In the genomic region with DNA sequence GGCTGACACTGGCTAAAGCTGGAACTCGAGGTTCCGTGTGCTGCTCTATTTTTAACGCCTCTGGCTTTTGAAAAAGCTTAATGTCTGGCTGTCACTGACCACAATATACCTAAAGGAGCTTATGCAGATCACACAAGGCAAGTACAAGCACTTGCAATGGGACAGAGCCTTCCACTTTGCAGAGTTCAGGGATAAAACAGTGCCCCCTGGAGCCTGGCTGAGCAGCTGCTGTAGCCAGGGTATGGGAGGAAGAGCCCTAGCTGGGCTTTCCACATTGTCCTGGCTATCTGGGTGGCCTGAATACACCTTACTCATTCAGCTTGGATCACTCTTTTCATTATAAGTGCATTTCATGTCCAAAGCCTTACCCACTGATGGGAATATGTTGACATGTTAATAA, we compare ENCODE assay signal across 9 mouse cellular contexts. TPM values are rescaled to one million over a fixed set of nuclear protein-coding genes. Genes with fewer than 3 reads are reported as not detected.
DNase-seq lines count a peak whose midpoint lies in the region; ATAC-seq and TF ChIP-seq lines count a peak whose summit lies in the region.
"Had no signal": no experiment of that assay in that cellular context is flagged by ENCODE, and none has a peak within 500 bp of the region (broad histone marks: within the 10 kb centered on the region; RNA-seq: fewer than 3 reads in every experiment).

No protein-coding gene starts in this region.

- no peak overlapping the region for H3K4me3 ChIP-seq in thymus, adult 2 months (ENCODE audit: control insufficient read depth, insufficient read depth, low read length)
- no peak overlapping the region for H3K4me3 ChIP-seq in stomach, postnatal 0 days (ENCODE audit: low read depth, low read length)

- no peak for ATAC-seq in stomach, postnatal 0 days (ENCODE audit: low FRiP score, low TSS enrichment)
- ATAC-seq in inflammation-experienced regulatory T-cells, adult 6 months, result no peak

- H3K36me3 ChIP-seq in thymus, adult 2 months (ENCODE audit: control insufficient read depth, insufficient read depth, low read length), result no peaks in the 10 kb centered on the region; the same call in 1 of the 2 replicates
- peaks cover 20% of the 10 kb centered on the region for H3K36me3 ChIP-seq in stomach, postnatal 0 days (ENCODE audit: control insufficient read depth, insufficient read depth, low read length)

- 93% methylated on average over 3 of the region's 3 CpGs for WGBS in thymus, adult 2 months
- WGBS in stomach, postnatal 0 days, result 79% methylated on average over 3 of the region's 3 CpGs

- H3K9me3 ChIP-seq in stomach, postnatal 0 days (ENCODE audit: control insufficient read depth, low read length), result no peaks in the 10 kb centered on the region

- no peak for TF ChIP-seq POLR2A in thymus, adult 2 months (IDR thresholded peaks at IDR 0.05; ENCODE audit: control insufficient read depth, extremely low read depth, insufficient read depth, low read length, poor library complexity)

- DNase-seq in heart, adult 18-20 months, result peak; percentile 32 to 39
- DNase-seq in heart, postnatal 25 days (ENCODE audit: low spot score), result no peak
- peak; percentile 5 for DNase-seq in thymus, postnatal 0 days (ENCODE audit: low spot score)
- no peak for DNase-seq in thymus, adult 2 months
- peak; percentile 40 for DNase-seq in heart, postnatal 4 days
- peak; percentile 32 for DNase-seq in stomach, postnatal 0 days (ENCODE audit: low spot score)
- no peak for DNase-seq in layer of hippocampus, adult 8-10 months (ENCODE audit: low spot score in 2 of 2)
- DNase-seq: layer of hippocampus, adult 9-11 months had no signal

- no peaks in the 10 kb centered on the region for H3K27me3 ChIP-seq in thymus, adult 2 months (ENCODE audit: control insufficient read depth, insufficient read depth, low read length)
- H3K27me3 ChIP-seq in stomach, postnatal 0 days (ENCODE audit: control insufficient read depth, insufficient read depth, low read length), result no peaks in the 10 kb centered on the region

- no peak overlapping the region for H3K4me2 ChIP-seq in stomach, postnatal 0 days (replicated peaks; ENCODE audit: low read depth)

- TF ChIP-seq EP300 in stomach, postnatal 0 days (optimal IDR thresholded peaks at IDR 0.05), result no peak

- no peak overlapping the region for H3K9ac ChIP-seq in stomach, postnatal 0 days (ENCODE audit: low read length)

- intact Hi-C loops in heart, postnatal 25 days (cut with DNase I), result no loop called here

- TF ChIP-seq CTCF in thymus, adult 2 months (IDR thresholded peaks at IDR 0.05; ENCODE audit: borderline replicate concordance, control insufficient read depth, extremely low read depth, insufficient read depth, low read length, poor library complexity), result no peak
- TF ChIP-seq CTCF in stomach, postnatal 0 days (IDR thresholded peaks at IDR 0.05; ENCODE audit: low read depth), result peak; percentile 68

- H3K27ac ChIP-seq in thymus, adult 2 months (ENCODE audit: control insufficient read depth, insufficient read depth, low read length), result no peak overlapping the region
- H3K27ac ChIP-seq in stomach, postnatal 0 days (replicated peaks), result no peak overlapping the region

- no peaks in the 10 kb centered on the region for H3K4me1 ChIP-seq in thymus, adult 2 months (replicated peaks; ENCODE audit: control insufficient read depth, insufficient read depth, low read length)
- H3K4me1 ChIP-seq in stomach, postnatal 0 days (replicated peaks; ENCODE audit: control insufficient read depth, insufficient read depth), result no peaks in the 10 kb centered on the region

RNA-seq across cellular contexts. Expression of a gene that starts 8.3 kb away (rescaled TPM):
- 1 to 10 TPM; 5.5 to 7.3 TPM for total RNA-seq in heart, adult 18-20 months (2021)
- 1 to 10 TPM; 5.7 to 6.3 TPM for total RNA-seq in heart, postnatal 25 days (2021)
- 6.0 and 6.2 TPM in 2 replicates for polyA plus RNA-seq in thymus, postnatal 0 days (2015; fragmentation: Nextera tagmentation; extraction: Ambion mirVana)
- 9.3 and 10.3 TPM in 2 replicates for polyA plus RNA-seq in thymus, adult 2 months (2012; rRNA removed)
- 10 to 100 TPM; 13.3 to 14.5 TPM for total RNA-seq in heart, postnatal 4 days (2021)
- polyA plus RNA-seq in stomach, postnatal 0 days (2015; fragmentation: Nextera tagmentation; extraction: Ambion mirVana), result 2.7 TPM in 2 replicates
- 1 to 10 TPM; 3.0 to 6.2 (median 4.3) TPM for polyA plus RNA-seq in inflammation-experienced regulatory T-cells, adult 6 months (2017; shearing (Covaris generic))
- 10 to 100 TPM; 14.4 to 20.9 (median 19.1) TPM for total RNA-seq in layer of hippocampus, adult 8-10 months (2022)

RNA-seq across cellular contexts. Expression of a gene that starts 24.6 kb away (rescaled TPM):
- total RNA-seq in heart, adult 18-20 months (2021), result 1 to 10 TPM; 1.7 to 3.1 TPM
- 1 to 10 TPM in 1 of 2 experiments, under 1 TPM in 1; 0.89 to 1.4 TPM for total RNA-seq in heart, postnatal 25 days (2021)
- 0.35 and 0.62 TPM in 2 replicates for polyA plus RNA-seq in thymus, postnatal 0 days (2015; fragmentation: Nextera tagmentation; extraction: Ambion mirVana)
- polyA plus RNA-seq in thymus, adult 2 months (2012; rRNA removed), result 2.0 TPM in 2 replicates
- 1 to 10 TPM; 1.5 to 2.4 TPM for total RNA-seq in heart, postnatal 4 days (2021)
- 3.0 and 3.6 TPM in 2 replicates for polyA plus RNA-seq in stomach, postnatal 0 days (2015; fragmentation: Nextera tagmentation; extraction: Ambion mirVana)
- not detected for polyA plus RNA-seq in inflammation-experienced regulatory T-cells, adult 6 months (2017; shearing (Covaris generic))
- 1 to 10 TPM; 1.9 to 3.8 (median 2.6) TPM for total RNA-seq in layer of hippocampus, adult 8-10 months (2022)

Comparison
In these comparisons a context has a peak if more than half of its experiments do, and no peak if none do; other contexts are left out.
1. DNase-seq: peak in heart, adult 18-20 months (2 of 2), thymus, postnatal 0 days (single experiment), heart, postnatal 4 days (single experiment) and stomach, postnatal 0 days (single experiment); none in heart, postnatal 25 days (single experiment), thymus, adult 2 months (single experiment) and layer of hippocampus, adult 8-10 months (0 of 2).